Mouse (Mus musculus): Measurements from ENCODE around the gene Sufu. TPM values are rescaled to one million over a fixed set of nuclear protein-coding genes. Genes with fewer than 3 reads are reported as not detected.

The Sufu gene
- polyA plus RNA-seq, 2 experiments = 30.6 to 35.5 TPM

DNA sequence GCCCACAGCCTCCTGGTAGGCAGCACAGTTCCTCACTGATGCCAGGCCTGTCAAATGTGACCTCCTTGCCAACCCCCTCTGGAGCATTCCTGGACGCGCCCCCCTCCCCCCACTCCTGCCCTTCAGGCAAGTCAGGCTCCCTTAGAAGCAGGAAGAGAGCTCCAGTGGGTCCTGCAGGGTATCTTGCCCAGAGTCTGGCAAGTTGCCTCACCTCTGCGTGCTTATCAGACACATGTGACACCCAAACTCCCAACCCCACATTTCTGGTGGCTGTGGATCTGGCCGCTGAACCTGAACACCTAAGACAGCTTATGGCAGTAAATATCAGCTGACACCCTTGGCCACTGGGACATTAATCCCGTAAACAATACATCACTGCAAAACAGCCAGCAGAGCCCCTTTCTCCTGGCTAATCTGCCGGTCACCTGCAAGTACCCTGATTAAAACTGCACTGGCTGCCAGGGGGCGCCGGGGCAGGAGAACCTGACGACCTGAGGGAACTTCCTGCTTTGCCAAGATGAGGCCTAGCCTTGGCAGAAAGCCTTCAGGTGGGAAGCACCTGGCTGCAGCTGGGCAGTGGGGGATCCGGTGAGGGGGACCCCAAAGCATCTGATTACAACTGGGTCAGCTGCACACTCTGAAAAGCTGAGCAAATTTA, 135.5 kb downstream of the Sufu start:
- Histone ChIP-seq H3K4me1 (ENCODE audit: control insufficient read depth, insufficient read depth, low read length) (peaks cover 56% of the 10 kb centered on the region), H3K4me2 (replicated peaks; ENCODE audit: low read depth, low read length, severe bottlenecking) (no peak overlapping the region; the same call in 1 of the 2 replicates), H3K9me3 (ENCODE audit: control insufficient read depth, low read length) (no peaks in the 10 kb centered on the region), H3K27ac (replicated peaks; ENCODE audit: low read depth, low read length) (0 out of 2 replicates have a peak overlapping the region, but pooled peaks have one; percentile 26), H3K27me3 (ENCODE audit: control insufficient read depth, insufficient read depth, low read length) (no peaks in the 10 kb centered on the region), H3K9ac (ENCODE audit: low read depth, low read length, severe bottlenecking) (no peak overlapping the region), H3K4me3 (replicated peaks; ENCODE audit: low read length) (no peak overlapping the region), H3K36me3 (ENCODE audit: control insufficient read depth, insufficient read depth, low read length) (peaks cover 16% of the 10 kb centered on the region)
- DNase-seq (ENCODE audit: low spot score) (no peak), ATAC-seq (ENCODE audit: low FRiP score, low read depth) (no peak)
- no peak for TF ChIP-seq POLR2A (IDR thresholded peaks at IDR 0.05; ENCODE audit: borderline replicate concordance, extremely low read depth, insufficient read depth, insufficient read length)
- 14% methylated on average over 10 of the region's 10 CpGs for WGBS

DNA sequence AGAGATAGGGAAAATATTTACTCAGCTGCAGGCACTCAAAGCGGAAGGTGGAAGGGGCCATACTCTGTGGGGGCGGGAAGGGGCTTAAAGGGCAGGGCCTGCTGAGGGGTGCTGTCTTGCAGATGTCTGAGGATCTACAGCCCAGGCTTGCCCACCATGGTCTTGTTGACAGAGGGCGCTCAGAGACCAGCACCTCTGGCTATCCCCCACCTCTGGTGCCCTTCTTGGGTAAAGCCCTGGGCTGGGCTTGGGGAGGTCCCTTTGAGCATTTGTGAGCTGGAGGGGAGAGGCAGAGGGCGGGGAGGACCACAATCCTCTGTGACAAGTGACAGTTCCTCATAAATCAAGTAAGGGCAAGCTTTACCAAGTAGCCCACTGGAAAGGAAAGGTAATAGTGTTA, 136.4 kb downstream of the Sufu start:
- WGBS = 52% methylated on average over 4 of the region's 4 CpGs
- H3K4me3 ChIP-seq (replicated peaks; ENCODE audit: low read length) = no peak overlapping the region
- TF ChIP-seq POLR2A (IDR thresholded peaks at IDR 0.05; ENCODE audit: borderline replicate concordance, extremely low read depth, insufficient read depth, insufficient read length) = no peak
- H3K4me1 ChIP-seq (ENCODE audit: control insufficient read depth, insufficient read depth, low read length) = peaks cover 51% of the 10 kb centered on the region
- DNase-seq (ENCODE audit: low spot score) = no peak
- H3K9me3 ChIP-seq (ENCODE audit: control insufficient read depth, low read length) = no peaks in the 10 kb centered on the region
- H3K36me3 ChIP-seq (ENCODE audit: control insufficient read depth, insufficient read depth, low read length) = peaks cover 16% of the 10 kb centered on the region
- no peak overlapping the region for H3K27ac ChIP-seq (replicated peaks; ENCODE audit: low read depth, low read length)
- H3K27me3 ChIP-seq (ENCODE audit: control insufficient read depth, insufficient read depth, low read length) = no peaks in the 10 kb centered on the region
- no peak overlapping the region for H3K4me2 ChIP-seq (replicated peaks; ENCODE audit: low read depth, low read length, severe bottlenecking)
- no peak for ATAC-seq (ENCODE audit: low FRiP score, low read depth)
- no peak overlapping the region for H3K9ac ChIP-seq (ENCODE audit: low read depth, low read length, severe bottlenecking)

GRCm38 (mm10) chr19:46533525-46533924, 136.8 kb downstream of the Sufu start:
- H3K4me2 ChIP-seq (replicated peaks; ENCODE audit: low read depth, low read length, severe bottlenecking) = no peak overlapping the region
- no peak for TF ChIP-seq POLR2A (IDR thresholded peaks at IDR 0.05; ENCODE audit: borderline replicate concordance, extremely low read depth, insufficient read depth, insufficient read length)
- peaks cover 47% of the 10 kb centered on the region for H3K4me1 ChIP-seq (ENCODE audit: control insufficient read depth, insufficient read depth, low read length)
- H3K4me3 ChIP-seq (replicated peaks; ENCODE audit: low read length) = no peak overlapping the region
- peaks cover 18% of the 10 kb centered on the region for H3K36me3 ChIP-seq (ENCODE audit: control insufficient read depth, insufficient read depth, low read length)
- H3K27me3 ChIP-seq (ENCODE audit: control insufficient read depth, insufficient read depth, low read length) = no peaks in the 10 kb centered on the region
- 55% methylated on average over 5 of the region's 5 CpGs for WGBS
- H3K9me3 ChIP-seq (ENCODE audit: control insufficient read depth, low read length) = no peaks in the 10 kb centered on the region
- ATAC-seq (ENCODE audit: low FRiP score, low read depth) = no peak
- H3K9ac ChIP-seq (ENCODE audit: low read depth, low read length, severe bottlenecking) = no peak overlapping the region
- DNase-seq (ENCODE audit: low spot score) = no peak
- no peak overlapping the region for H3K27ac ChIP-seq (replicated peaks; ENCODE audit: low read depth, low read length)

DNA sequence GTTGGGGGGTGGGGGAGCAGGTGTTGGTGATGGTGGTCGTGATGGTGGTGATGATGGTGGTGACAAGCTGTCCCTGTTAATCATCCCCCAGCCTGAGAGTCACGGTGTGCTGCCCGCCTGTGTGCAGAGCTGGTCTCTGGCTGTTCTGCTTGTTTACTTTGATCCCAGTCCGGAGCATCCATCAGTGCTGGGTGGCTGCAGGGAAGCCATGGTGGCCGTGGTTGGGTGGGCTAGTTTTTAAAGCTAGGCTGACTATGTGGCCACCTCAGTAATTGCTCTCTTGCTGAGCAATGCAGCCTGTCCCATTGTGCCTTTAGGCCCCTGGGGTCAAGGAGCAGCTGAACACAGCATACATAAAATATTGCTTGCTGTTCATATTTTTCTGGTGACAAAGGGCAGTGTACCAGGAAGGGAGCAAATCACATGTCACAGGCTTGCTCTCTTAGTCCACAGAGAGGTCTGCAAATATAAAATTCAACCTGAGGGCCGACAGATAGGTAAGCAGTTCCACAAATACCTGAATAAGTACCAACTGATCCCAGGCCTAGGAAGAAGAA, 137.9 kb downstream of the Sufu start:
- WGBS = 60% methylated on average over 6 of the region's 6 CpGs
- DNase-seq (ENCODE audit: low spot score) (no peak), ATAC-seq (ENCODE audit: low FRiP score, low read depth) (no peak)
- no peak overlapping the region for H3K4me2 ChIP-seq (replicated peaks; ENCODE audit: low read depth, low read length, severe bottlenecking)
- H3K36me3 ChIP-seq (ENCODE audit: control insufficient read depth, insufficient read depth, low read length) = peaks cover 18% of the 10 kb centered on the region
- peaks cover 36% of the 10 kb centered on the region for H3K4me1 ChIP-seq (ENCODE audit: control insufficient read depth, insufficient read depth, low read length)
- TF ChIP-seq POLR2A (IDR thresholded peaks at IDR 0.05; ENCODE audit: borderline replicate concordance, extremely low read depth, insufficient read depth, insufficient read length) = no peak
- H3K27ac ChIP-seq (replicated peaks; ENCODE audit: low read depth, low read length) = no peak overlapping the region
- no peak overlapping the region for H3K4me3 ChIP-seq (replicated peaks; ENCODE audit: low read length)
- H3K9ac ChIP-seq (ENCODE audit: low read depth, low read length, severe bottlenecking) = no peak overlapping the region
- no peaks in the 10 kb centered on the region for H3K9me3 ChIP-seq (ENCODE audit: control insufficient read depth, low read length)
- H3K27me3 ChIP-seq (ENCODE audit: control insufficient read depth, insufficient read depth, low read length) = no peaks in the 10 kb centered on the region

DNA sequence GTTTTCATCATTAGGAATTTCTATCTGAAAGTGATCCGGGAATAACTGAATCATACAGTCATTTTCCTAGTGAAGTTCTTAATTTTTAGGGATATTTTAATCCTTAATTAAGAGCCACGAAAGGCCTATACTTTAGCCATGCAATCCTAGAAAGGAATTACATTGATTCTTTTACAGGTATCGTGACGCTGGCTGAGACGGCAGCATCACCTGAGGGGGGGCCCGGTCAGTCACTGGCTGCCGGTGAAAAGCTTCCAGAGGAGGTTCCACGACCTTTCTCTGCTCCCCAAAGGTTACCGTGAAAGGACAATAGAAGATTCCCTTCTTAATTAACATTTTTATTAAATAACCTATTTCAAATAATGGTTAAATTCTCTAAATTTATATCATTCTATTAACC, 140.7 kb downstream of the Sufu start:
- no peak for ATAC-seq (ENCODE audit: low FRiP score, low read depth)
- H3K27me3 ChIP-seq (ENCODE audit: control insufficient read depth, insufficient read depth, low read length) = no peaks in the 10 kb centered on the region
- 92% methylated on average over 9 of the region's 9 CpGs for WGBS
- peaks cover 42% of the 10 kb centered on the region for H3K36me3 ChIP-seq (ENCODE audit: control insufficient read depth, insufficient read depth, low read length)
- no peak overlapping the region for H3K4me3 ChIP-seq (replicated peaks; ENCODE audit: low read length)
- H3K9ac ChIP-seq (ENCODE audit: low read depth, low read length, severe bottlenecking) = no peak overlapping the region
- no peak for DNase-seq (ENCODE audit: low spot score)
- no peak overlapping the region for H3K27ac ChIP-seq (replicated peaks; ENCODE audit: low read depth, low read length)
- peaks cover 8% of the 10 kb centered on the region for H3K4me1 ChIP-seq (ENCODE audit: control insufficient read depth, insufficient read depth, low read length)
- no peak overlapping the region for H3K4me2 ChIP-seq (replicated peaks; ENCODE audit: low read depth, low read length, severe bottlenecking)
- H3K9me3 ChIP-seq (ENCODE audit: control insufficient read depth, low read length) = no peaks in the 10 kb centered on the region
- TF ChIP-seq POLR2A (IDR thresholded peaks at IDR 0.05; ENCODE audit: borderline replicate concordance, extremely low read depth, insufficient read depth, insufficient read length) = no peak
